Mouse (Mus musculus) spleen, postnatal 10 days (tissue): ENCODE measurements around the gene Card11.

ENCODE experiments used
- DNase-seq, 2 experiments: peaks; one replicate each; pipeline ENCODE4 v3.0.0; 2021 to 2022; ENCODE audit warnings: low spot score in 2 of 2

Card11 gene

GRCm38 (mm10) chr5:140931523-140932229 lies 68.7 kb downstream of the Card11 start:
- DNase-seq = no peak

- no peak for DNase-seq
These were observed 81.9 kb downstream of the Card11 start for GRCm38 (mm10) chr5:140918519-140918918.

GRCm38 (mm10) chr5:140917807-140918206 lies 82.6 kb downstream of the Card11 start:
- no peak for DNase-seq

- DNase-seq = no peak
These were observed 89.5 kb downstream of the Card11 start for GRCm38 (mm10) chr5:140910841-140911240.

- peak in 1 of 2 experiments; percentile 45 for DNase-seq
These were observed 99.5 kb downstream of the Card11 start for GRCm38 (mm10) chr5:140900866-140901265.

GRCm38 (mm10) chr5:140891080-140891479 lies 109.3 kb downstream of the Card11 start:
- no peak for DNase-seq

GRCm38 (mm10) chr5:140890050-140890449 lies 110.3 kb downstream of the Card11 start:
- no peak for DNase-seq

GRCm38 (mm10) chr5:140889539-140889938 lies 110.8 kb downstream of the Card11 start:
- peak; percentile 41 to 76 for DNase-seq

- no peak for DNase-seq
These were observed 112.5 kb downstream of the Card11 start for GRCm38 (mm10) chr5:140887871-140888270.

GRCm38 (mm10) chr5:140884966-140885365 lies 115.4 kb downstream of the Card11 start:
- no peak for DNase-seq

- DNase-seq = no peak
These were observed 118.0 kb downstream of the Card11 start for GRCm38 (mm10) chr5:140882391-140882790.

GRCm38 (mm10) chr5:140880151-140880550 lies 120.2 kb downstream of the Card11 start:
- DNase-seq = no peak

- DNase-seq = peak in 1 of 2 experiments; percentile 48
These were observed 121.7 kb downstream of the Card11 start for GRCm38 (mm10) chr5:140878644-140879043.

- no peak for DNase-seq
These were observed 126.6 kb downstream of the Card11 start for GRCm38 (mm10) chr5:140873736-140874307.

GRCm38 (mm10) chr5:140873039-140873551 lies 127.3 kb downstream of the Card11 start:
- DNase-seq = no peak

GRCm38 (mm10) chr5:140872532-140873038 lies 127.8 kb downstream of the Card11 start:
- DNase-seq = peak in 1 of 2 experiments; percentile 54

- DNase-seq = no peak
These were observed 129.1 kb downstream of the Card11 start for GRCm38 (mm10) chr5:140871241-140871640.

GRCm38 (mm10) chr5:140869034-140869433 lies 131.3 kb downstream of the Card11 start:
- peak in 1 of 2 experiments; percentile 68 for DNase-seq

- no peak for DNase-seq
These were observed 140.7 kb downstream of the Card11 start for GRCm38 (mm10) chr5:140859730-140860129.

- DNase-seq = peak in 1 of 2 experiments; percentile 43
These were observed 142.0 kb downstream of the Card11 start for GRCm38 (mm10) chr5:140858335-140858734.

- DNase-seq = peak in 1 of 2 experiments; percentile 35
These were observed 142.8 kb downstream of the Card11 start for GRCm38 (mm10) chr5:140857432-140858154.

- DNase-seq = no peak
These were observed 144.4 kb downstream of the Card11 start for GRCm38 (mm10) chr5:140855909-140856530.
